Mouse (Mus musculus): ENCODE results near the gene Fmnl2. TPM values are rescaled to one million over a fixed set of nuclear protein-coding genes. Genes with fewer than 3 reads are reported as not detected.

The Fmnl2 gene
- polyA plus RNA-seq, 1 experiment from 2014 or later: 9.0 TPM

GRCm38 (mm10) chr2:53014451-53014850 lies 156.8 kb downstream of the Fmnl2 start:
- Histone ChIP-seq H3K27me3 (replicated peaks; ENCODE audit: control insufficient read depth, insufficient read depth, low read length) (no peaks in the 10 kb centered on the region), H3K4me3 (ENCODE audit: low read length) (no peak overlapping the region), H3K36me3 (ENCODE audit: control insufficient read depth, insufficient read depth, low read length) (no peaks in the 10 kb centered on the region), H3K27ac (ENCODE audit: low read depth, low read length) (no peak overlapping the region), H3K4me1 (ENCODE audit: control insufficient read depth, insufficient read depth, low read depth, low read length) (peaks cover 1% of the 10 kb centered on the region; the same call in 1 of the 2 replicates), H3K9ac (ENCODE audit: low read depth, low read length) (no peak overlapping the region), H3K4me2 (ENCODE audit: low read length) (no peak overlapping the region), H3K9me3 (ENCODE audit: control insufficient read depth, low read length) (no peaks in the 10 kb centered on the region)
- no peak for ATAC-seq
- WGBS: 76% methylated on average over 5 of the region's 5 CpGs

- no peak overlapping the region for H3K27ac ChIP-seq (ENCODE audit: low read depth, low read length)
- no peak for ATAC-seq
- H3K27me3 ChIP-seq (replicated peaks; ENCODE audit: control insufficient read depth, insufficient read depth, low read length): no peaks in the 10 kb centered on the region
- no peaks in the 10 kb centered on the region for H3K36me3 ChIP-seq (ENCODE audit: control insufficient read depth, insufficient read depth, low read length)
- H3K4me2 ChIP-seq (ENCODE audit: low read length): no peak overlapping the region
- H3K9ac ChIP-seq (ENCODE audit: low read depth, low read length): no peak overlapping the region
- H3K4me1 ChIP-seq (ENCODE audit: control insufficient read depth, insufficient read depth, low read depth, low read length): no peaks in the 10 kb centered on the region
- no peak overlapping the region for H3K4me3 ChIP-seq (ENCODE audit: low read length)
- WGBS: 94% methylated on average over 3 of the region's 3 CpGs
- no peaks in the 10 kb centered on the region for H3K9me3 ChIP-seq (ENCODE audit: control insufficient read depth, low read length)
Observed at GRCm38 (mm10) chr2:53022982-53023381, 165.3 kb downstream of the Fmnl2 start.

GRCm38 (mm10) chr2:53026056-53026769 lies 168.6 kb downstream of the Fmnl2 start:
- Histone ChIP-seq H3K4me1 (ENCODE audit: control insufficient read depth, insufficient read depth, low read depth, low read length) (no peaks in the 10 kb centered on the region; the same call in none of the 2 replicates), H3K9me3 (ENCODE audit: control insufficient read depth, low read length) (no peaks in the 10 kb centered on the region), H3K4me2 (ENCODE audit: low read length) (no peak overlapping the region), H3K27ac (ENCODE audit: low read depth, low read length) (no peak overlapping the region), H3K9ac (ENCODE audit: low read depth, low read length) (no peak overlapping the region), H3K4me3 (ENCODE audit: low read length) (no peak overlapping the region), H3K27me3 (replicated peaks; ENCODE audit: control insufficient read depth, insufficient read depth, low read length) (no peaks in the 10 kb centered on the region), H3K36me3 (ENCODE audit: control insufficient read depth, insufficient read depth, low read length) (no peaks in the 10 kb centered on the region)
- ATAC-seq: no peak
- 80% methylated on average over 5 of the region's 5 CpGs for WGBS

- Histone ChIP-seq H3K9me3 (ENCODE audit: control insufficient read depth, low read length) (no peaks in the 10 kb centered on the region), H3K27ac (ENCODE audit: low read depth, low read length) (no peak overlapping the region), H3K9ac (ENCODE audit: low read depth, low read length) (no peak overlapping the region), H3K4me3 (ENCODE audit: low read length) (no peak overlapping the region), H3K27me3 (replicated peaks; ENCODE audit: control insufficient read depth, insufficient read depth, low read length) (no peaks in the 10 kb centered on the region), H3K36me3 (ENCODE audit: control insufficient read depth, insufficient read depth, low read length) (no peaks in the 10 kb centered on the region), H3K4me1 (ENCODE audit: control insufficient read depth, insufficient read depth, low read depth, low read length) (no peaks in the 10 kb centered on the region; the same call in none of the 2 replicates), H3K4me2 (ENCODE audit: low read length) (no peak overlapping the region)
- ATAC-seq: no peak
- WGBS: 93% methylated on average over 1 of the region's 1 CpGs
Observed at GRCm38 (mm10) chr2:53028868-53029267, 171.2 kb downstream of the Fmnl2 start.

GRCm38 (mm10) chr2:53029716-53030431 lies 172.2 kb downstream of the Fmnl2 start:
- no peaks in the 10 kb centered on the region for H3K9me3 ChIP-seq (ENCODE audit: control insufficient read depth, low read length)
- no peak overlapping the region for H3K27ac ChIP-seq (ENCODE audit: low read depth, low read length)
- no peaks in the 10 kb centered on the region for H3K36me3 ChIP-seq (ENCODE audit: control insufficient read depth, insufficient read depth, low read length)
- H3K9ac ChIP-seq (ENCODE audit: low read depth, low read length): no peak overlapping the region
- H3K4me3 ChIP-seq (ENCODE audit: low read length): no peak overlapping the region
- ATAC-seq: 0 out of 2 replicates have a peak, but pooled peaks have one; percentile 46
- H3K27me3 ChIP-seq (replicated peaks; ENCODE audit: control insufficient read depth, insufficient read depth, low read length): no peaks in the 10 kb centered on the region
- no peak overlapping the region for H3K4me2 ChIP-seq (ENCODE audit: low read length)
- H3K4me1 ChIP-seq (ENCODE audit: control insufficient read depth, insufficient read depth, low read depth, low read length): no peaks in the 10 kb centered on the region; the same call in none of the 2 replicates
- WGBS: 52% methylated on average over 7 of the region's 7 CpGs

- 56% methylated on average over 5 of the region's 5 CpGs for WGBS
- Histone ChIP-seq H3K9ac (ENCODE audit: low read depth, low read length) (no peak overlapping the region), H3K4me2 (ENCODE audit: low read length) (no peak overlapping the region), H3K27ac (ENCODE audit: low read depth, low read length) (no peak overlapping the region), H3K27me3 (replicated peaks; ENCODE audit: control insufficient read depth, insufficient read depth, low read length) (no peaks in the 10 kb centered on the region), H3K36me3 (ENCODE audit: control insufficient read depth, insufficient read depth, low read length) (no peaks in the 10 kb centered on the region), H3K4me3 (ENCODE audit: low read length) (no peak overlapping the region), H3K9me3 (ENCODE audit: control insufficient read depth, low read length) (no peaks in the 10 kb centered on the region), H3K4me1 (ENCODE audit: control insufficient read depth, insufficient read depth, low read depth, low read length) (no peaks in the 10 kb centered on the region; the same call in none of the 2 replicates)
- ATAC-seq: no peak
Observed at GRCm38 (mm10) chr2:53030432-53030826, 172.8 kb downstream of the Fmnl2 start.

- H3K4me1 ChIP-seq (ENCODE audit: control insufficient read depth, insufficient read depth, low read depth, low read length): peaks cover 6% of the 10 kb centered on the region
- ATAC-seq: no peak
- H3K9me3 ChIP-seq (ENCODE audit: control insufficient read depth, low read length): no peaks in the 10 kb centered on the region
- H3K4me2 ChIP-seq (ENCODE audit: low read length): no peak overlapping the region
- H3K27me3 ChIP-seq (replicated peaks; ENCODE audit: control insufficient read depth, insufficient read depth, low read length): no peaks in the 10 kb centered on the region
- H3K27ac ChIP-seq (ENCODE audit: low read depth, low read length): peak overlapping the region; percentile 4; the same call in 1 of the 2 replicates
- 43% methylated on average over 2 of the region's 2 CpGs for WGBS
- H3K4me3 ChIP-seq (ENCODE audit: low read length): no peak overlapping the region
- H3K36me3 ChIP-seq (ENCODE audit: control insufficient read depth, insufficient read depth, low read length): peaks cover 5% of the 10 kb centered on the region; the same call in 1 of the 2 replicates
- no peak overlapping the region for H3K9ac ChIP-seq (ENCODE audit: low read depth, low read length)
Observed at GRCm38 (mm10) chr2:53038253-53038652, 180.6 kb downstream of the Fmnl2 start.

- no peak overlapping the region for H3K4me2 ChIP-seq (ENCODE audit: low read length)
- H3K27ac ChIP-seq (ENCODE audit: low read depth, low read length): peak overlapping the region; percentile 4; the same call in 1 of the 2 replicates
- 0 out of 2 replicates have a peak, but pooled peaks have one; percentile 24 for ATAC-seq
- peaks cover 5% of the 10 kb centered on the region; the same call in 1 of the 2 replicates for H3K36me3 ChIP-seq (ENCODE audit: control insufficient read depth, insufficient read depth, low read length)
- no peak overlapping the region for H3K4me3 ChIP-seq (ENCODE audit: low read length)
- H3K4me1 ChIP-seq (ENCODE audit: control insufficient read depth, insufficient read depth, low read depth, low read length): peaks cover 6% of the 10 kb centered on the region
- no peaks in the 10 kb centered on the region for H3K9me3 ChIP-seq (ENCODE audit: control insufficient read depth, low read length)
- WGBS: 29% methylated on average over 9 of the region's 9 CpGs
- no peaks in the 10 kb centered on the region for H3K27me3 ChIP-seq (replicated peaks; ENCODE audit: control insufficient read depth, insufficient read depth, low read length)
- H3K9ac ChIP-seq (ENCODE audit: low read depth, low read length): no peak overlapping the region
Observed at GRCm38 (mm10) chr2:53038737-53039136, 181.1 kb downstream of the Fmnl2 start.

- Histone ChIP-seq H3K27me3 (replicated peaks; ENCODE audit: control insufficient read depth, insufficient read depth, low read length) (no peaks in the 10 kb centered on the region), H3K4me3 (ENCODE audit: low read length) (no peak overlapping the region), H3K36me3 (ENCODE audit: control insufficient read depth, insufficient read depth, low read length) (peaks cover 7% of the 10 kb centered on the region; the same call in 1 of the 2 replicates), H3K9ac (ENCODE audit: low read depth, low read length) (no peak overlapping the region), H3K27ac (ENCODE audit: low read depth, low read length) (no peak overlapping the region), H3K4me2 (ENCODE audit: low read length) (no peak overlapping the region), H3K4me1 (ENCODE audit: control insufficient read depth, insufficient read depth, low read depth, low read length) (no peaks in the 10 kb centered on the region), H3K9me3 (ENCODE audit: control insufficient read depth, low read length) (no peaks in the 10 kb centered on the region)
- WGBS: 80% methylated on average over 6 of the region's 6 CpGs
- no peak for ATAC-seq
Observed at GRCm38 (mm10) chr2:53047031-53047430, 189.4 kb downstream of the Fmnl2 start.

Data from hindbrain, embryonic 16.5 days (tissue).